Mouse (Mus musculus): ENCODE measurements around the gene Olfr10.
"Not testable (repeated sequence)": the region's sequence is repeated elsewhere in the genome, so short reads cannot be mapped to it uniquely, and the experiment has no call there.

DNA sequence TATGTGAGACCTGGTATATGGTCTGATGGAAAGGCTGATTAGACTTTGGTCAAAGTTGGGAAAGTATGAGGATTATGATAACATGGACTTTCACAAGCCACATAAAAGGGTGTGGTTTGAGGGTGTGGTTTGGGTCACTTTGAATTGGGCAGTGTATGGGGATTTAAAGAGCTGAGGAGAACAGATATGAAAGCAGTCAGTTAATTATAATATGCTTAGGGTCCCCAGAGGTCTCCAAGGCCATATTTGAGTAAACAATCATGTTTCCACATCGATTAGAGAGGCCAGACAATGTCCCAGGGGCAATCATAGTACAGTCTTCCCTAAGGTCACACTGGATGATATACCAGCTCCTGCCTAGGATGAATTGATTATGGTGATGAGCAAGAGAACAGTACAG is 19.6 kb upstream of the Olfr10 start, which contains the start of gene Olfr1392:
- not testable (repeated sequence) for TF ChIP-seq CTCF (IDR thresholded peaks at IDR 0.05; ENCODE audit: low read depth); EP300 (optimal IDR thresholded peaks at IDR 0.05)

All from stomach, postnatal 0 days (tissue).